Mouse (Mus musculus): ENCODE data around the gene Ifitm5.

DNA sequence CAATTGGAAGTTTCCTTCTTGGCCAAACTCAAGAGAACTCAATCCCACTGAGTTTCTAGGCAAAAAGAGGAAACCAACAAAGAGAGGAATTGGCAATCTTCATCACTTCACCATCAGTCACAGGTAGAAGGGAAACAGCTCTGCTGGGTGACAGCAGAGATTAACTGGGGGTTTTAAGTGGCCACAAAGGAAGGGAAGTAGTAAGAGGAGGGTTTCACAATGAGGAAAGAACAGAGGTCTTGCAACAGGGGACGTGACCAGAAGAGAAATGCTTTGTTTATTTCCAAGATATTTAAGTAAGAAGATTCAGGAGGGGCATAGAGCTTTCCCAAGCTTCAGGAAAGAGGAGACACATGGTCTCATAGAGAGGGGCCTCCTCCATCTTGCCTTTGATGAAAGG is 47.7 kb upstream of the Ifitm5 start:
- no peak for TF ChIP-seq GATA1 (IDR thresholded peaks at IDR 0.05; ENCODE audit: borderline replicate concordance, low read length)
- no peak for TF ChIP-seq FLI1 (IDR thresholded peaks at IDR 0.05; ENCODE audit: low read length)

All from megakaryocyte, embryonic 14.5 days (primary cell).